Mouse (Mus musculus) G1E (cell line): ENCODE results near the gene Plbd2. TPM values are rescaled to one million over a fixed set of nuclear protein-coding genes. Genes with fewer than 3 reads are reported as not detected.
A peak's percentile ranks its signal among the peaks of the same experiment; 100 is the strongest.
"Not testable (repeated sequence)": the region's sequence is repeated elsewhere in the genome, so short reads cannot be mapped to it uniquely, and the experiment has no call there.

Source experiments
- ATAC-seq: 2 replicates; pipeline ENCODE4 v1.8.0; 2016; ENCODE audit warnings: mild to moderate bottlenecking; ENCODE audit not compliant: insufficient number of reproducible peaks, poor library complexity, low FRiP score, severe bottlenecking; ENCODE audit errors: extremely low read depth
- DNase-seq: peaks from one replicate; pipeline ENCODE4 v3.0.0; 2012; ENCODE audit warnings: low spot score
- H3K27me3 ChIP-seq: 2 replicates; pipeline ENCODE4 v1.6.1; 2012; ENCODE audit warnings: mild to moderate bottlenecking, low read length, inconsistent platforms; ENCODE audit not compliant: insufficient read depth
- H3K36me3 ChIP-seq: replicated peaks from 2 replicates; pipeline ENCODE3; 2012; ENCODE audit warnings: mild to moderate bottlenecking, inconsistent platforms
- H3K4me1 ChIP-seq: 2 replicates; pipeline ENCODE4 v1.6.1; 2012; ENCODE audit warnings: low read depth, low read length, inconsistent platforms, mixed read lengths; ENCODE audit not compliant: insufficient read depth
- H3K4me3 ChIP-seq: 2 replicates; pipeline ENCODE4 v1.5.1; 2012; ENCODE audit warnings: low read depth, mild to moderate bottlenecking, inconsistent platforms, low read length, moderate library complexity, mixed read lengths
- H3K9me3 ChIP-seq: replicated peaks from 2 replicates; pipeline ENCODE4 v1.6.1; 2012; ENCODE audit warnings: inconsistent platforms
- CTCF ChIP-seq: IDR thresholded peaks from 2 replicates; pipeline ENCODE4 v1.5.1; 2012; ENCODE audit warnings: low read depth, low read length, inconsistent platforms, mixed read lengths
- GATA1 ChIP-seq: IDR thresholded peaks from 2 replicates; pipeline ENCODE4 v1.6.1; 2012; ENCODE audit warnings: borderline replicate concordance, low read length, inconsistent platforms, mixed read lengths
- GATA2 ChIP-seq: IDR thresholded peaks from 2 replicates; pipeline ENCODE4 v1.6.1; 2012; ENCODE audit warnings: low read depth, low read length, inconsistent platforms, borderline replicate concordance
- POLR2AphosphoS5 ChIP-seq: IDR thresholded peaks from 2 replicates; pipeline ENCODE4 v1.6.1; 2012; ENCODE audit warnings: low read depth, low read length, inconsistent platforms; ENCODE audit not compliant: insufficient replicate concordance
- TAL1 ChIP-seq: conservative IDR thresholded peaks from 2 replicates; pipeline ENCODE4 v1.6.1; 2012; ENCODE audit warnings: low read depth, low read length, inconsistent platforms, mixed read lengths
- polyA plus RNA-seq: library from polyadenylated mRNA; stranded (reverse); fragments of >175 nt; gene quantifications from 2 replicates; pipeline ENCODE4 v1.2.3, GENCODE M21; 2012
- total RNA-seq, 2 experiments: library from RNA; stranded (forward) in 1 of 2; stranded (reverse) in 1 of 2; fragments of 200-1000 nt in 1 of 2; fragments of >200 nt in 1 of 2; fragmentation: Nextera tagmentation in 1 of 2; gene quantifications; 2 replicates each; pipeline ENCODE4 v1.2.3; 2014 to 2017

Plbd2 gene
- total and polyA plus RNA-seq, 3 experiments, result 8.7 to 26.1 (median 13.2) TPM

DNA sequence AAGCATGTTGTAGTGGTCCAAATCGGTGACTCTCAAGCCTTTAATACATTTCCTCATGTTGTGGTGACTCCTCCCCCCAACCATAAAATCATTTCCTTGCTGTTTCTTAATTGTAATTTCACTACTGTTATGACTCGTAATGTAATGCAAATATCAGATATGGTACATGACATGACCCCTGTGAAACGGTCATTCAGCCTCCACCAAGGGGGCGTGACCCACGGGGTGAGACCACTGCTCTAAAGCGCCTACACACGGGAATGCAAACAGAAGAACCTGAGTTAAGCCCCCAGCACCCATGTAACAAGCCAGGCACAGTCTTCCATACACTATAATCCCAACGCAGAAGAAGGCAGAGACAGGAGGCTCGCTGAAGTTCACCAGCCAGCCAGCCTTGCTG, 2.4 kb upstream of the Plbd2 start:
- Histone ChIP-seq H3K36me3 (peaks cover 12% of the 10 kb centered on the region), H3K9me3 (peaks cover 3% of the 10 kb centered on the region), H3K27me3 (peaks cover 19% of the 10 kb centered on the region), H3K4me1 (peaks cover 29% of the 10 kb centered on the region), H3K4me3 (no peak overlapping the region)
- TF ChIP-seq TAL1 (no peak), CTCF (no peak), GATA1 (no peak), GATA2 (no peak), POLR2AphosphoS5 (no peak)
- ATAC-seq (no peak), DNase-seq (no peak)

DNA sequence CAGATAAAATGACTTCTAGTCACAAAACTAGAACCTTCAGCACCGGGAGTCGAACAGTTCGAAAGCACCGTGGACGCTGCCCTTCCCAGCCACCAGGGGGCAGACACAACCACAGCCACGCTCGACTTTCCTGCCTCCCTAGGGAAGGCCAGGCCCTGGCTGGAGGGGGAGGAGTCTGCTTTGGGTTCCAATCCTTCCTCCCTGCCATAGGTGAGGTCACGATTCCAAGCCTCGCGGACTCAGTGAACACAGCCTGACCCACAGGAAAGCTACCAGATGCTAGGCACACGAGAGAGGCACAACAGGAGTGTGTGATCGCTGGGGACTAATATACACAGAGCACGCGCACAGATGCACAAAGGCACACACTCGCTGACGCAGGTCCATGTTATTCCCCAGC, 1.9 kb upstream of the Plbd2 start:
- Histone ChIP-seq H3K4me3 (no peak overlapping the region), H3K9me3 (peaks cover 3% of the 10 kb centered on the region), H3K27me3 (peaks cover 19% of the 10 kb centered on the region), H3K36me3 (peaks cover 12% of the 10 kb centered on the region), H3K4me1 (peaks cover 26% of the 10 kb centered on the region)
- no peak for TF ChIP-seq TAL1
- TF ChIP-seq POLR2AphosphoS5, result no peak
- peak; percentile 78 for TF ChIP-seq CTCF
- peak; percentile 42; the same call in 1 of the 2 replicates for ATAC-seq
- peak; percentile 48 for DNase-seq

GRCm38 (mm10) chr5:120502675-120503143, 716 bp downstream of the Plbd2 start:
- Histone ChIP-seq H3K27me3 (peaks cover 9% of the 10 kb centered on the region), H3K4me3 (peak overlapping the region; percentile 97), H3K4me1 (peaks cover 29% of the 10 kb centered on the region), H3K36me3 (peaks cover 33% of the 10 kb centered on the region), H3K9me3 (no peaks in the 10 kb centered on the region)
- no peak for ATAC-seq
- TF ChIP-seq POLR2AphosphoS5, result no peak
- no peak for TF ChIP-seq GATA1
- no peak for TF ChIP-seq GATA2
- no peak for TF ChIP-seq CTCF
- TF ChIP-seq TAL1, result no peak
- no peak for DNase-seq

- H3K36me3 ChIP-seq, result peaks cover 38% of the 10 kb centered on the region
- ATAC-seq (no peak), DNase-seq (no peak)
- H3K9me3 ChIP-seq, result no peaks in the 10 kb centered on the region
- H3K27me3 ChIP-seq, result peaks cover 6% of the 10 kb centered on the region
- H3K4me3 ChIP-seq, result peak overlapping the region; percentile 97; the same call in 1 of the 2 replicates
- TF ChIP-seq CTCF (no peak), TAL1 (no peak), POLR2AphosphoS5 (no peak), GATA1 (no peak), GATA2 (no peak)
- peaks cover 29% of the 10 kb centered on the region for H3K4me1 ChIP-seq
Observed at GRCm38 (mm10) chr5:120502147-120502621, 1.2 kb downstream of the Plbd2 start.

GRCm38 (mm10) chr5:120500609-120501008, 2.8 kb downstream of the Plbd2 start:
- not testable (repeated sequence) for ATAC-seq, DNase-seq, H3K9me3 ChIP-seq, H3K4me3 ChIP-seq, H3K27me3 ChIP-seq
- H3K4me1 ChIP-seq, result peaks cover 28% of the 10 kb centered on the region
- peaks cover 52% of the 10 kb centered on the region for H3K36me3 ChIP-seq

- no peak for TF ChIP-seq TAL1
- no peak for TF ChIP-seq GATA2
- no peak for TF ChIP-seq CTCF
- TF ChIP-seq GATA1, result no peak
- TF ChIP-seq POLR2AphosphoS5, result no peak
- DNase-seq (no peak), ATAC-seq (no peak)
- no peaks in the 10 kb centered on the region for H3K9me3 ChIP-seq
- no peak overlapping the region for H3K4me3 ChIP-seq
- peaks cover 22% of the 10 kb centered on the region for H3K4me1 ChIP-seq
- no peaks in the 10 kb centered on the region for H3K27me3 ChIP-seq
- peaks cover 66% of the 10 kb centered on the region for H3K36me3 ChIP-seq
Observed at GRCm38 (mm10) chr5:120499202-120499601, 4.2 kb downstream of the Plbd2 start.

GRCm38 (mm10) chr5:120497071-120497470, 6.4 kb downstream of the Plbd2 start:
- no peaks in the 10 kb centered on the region for H3K9me3 ChIP-seq
- ATAC-seq (no peak), DNase-seq (no peak)
- H3K36me3 ChIP-seq, result peaks cover 85% of the 10 kb centered on the region
- no peak overlapping the region for H3K4me3 ChIP-seq
- H3K4me1 ChIP-seq, result peaks cover 12% of the 10 kb centered on the region
- H3K27me3 ChIP-seq, result no peaks in the 10 kb centered on the region
- TF ChIP-seq GATA1 (no peak), GATA2 (no peak)
